Mouse (Mus musculus) skeletal muscle tissue, adult 2 months (tissue): ENCODE data around the gene Tmf1.

Source experiments
- DNase-seq: peaks from one replicate; pipeline ENCODE4 v3.0.0-alpha.2; 2012; ENCODE audit warnings: low read depth, low spot score

Gene Tmf1

GRCm38 (mm10) chr6:97178491-97179366, at the start of gene Tmf1:
TSS of gene Tmf1 (minus strand) at chr6:97179122.
- peak; percentile 94 for DNase-seq

- DNase-seq = no peak
These were observed 48.3 kb upstream of the Tmf1 start for GRCm38 (mm10) chr6:97227067-97227847.

GRCm38 (mm10) chr6:97226083-97226491, 47.2 kb upstream of the Tmf1 start:
- no peak for DNase-seq

- DNase-seq = no peak
These were observed 45.6 kb upstream of the Tmf1 start for GRCm38 (mm10) chr6:97224505-97224904.

GRCm38 (mm10) chr6:97223566-97223965, 44.6 kb upstream of the Tmf1 start:
- DNase-seq = no peak

- no peak for DNase-seq
These were observed 44.1 kb upstream of the Tmf1 start for GRCm38 (mm10) chr6:97222931-97223467.

- DNase-seq = no peak
These were observed 43.4 kb upstream of the Tmf1 start for GRCm38 (mm10) chr6:97222321-97222720.

GRCm38 (mm10) chr6:97221205-97222025, 42.5 kb upstream of the Tmf1 start:
- no peak for DNase-seq

- no peak for DNase-seq
These were observed 41.8 kb upstream of the Tmf1 start for GRCm38 (mm10) chr6:97220672-97221071.

- peak; percentile 60 for DNase-seq
These were observed 37.4 kb upstream of the Tmf1 start for GRCm38 (mm10) chr6:97216154-97216821.

GRCm38 (mm10) chr6:97211981-97212380, 33.1 kb upstream of the Tmf1 start:
- DNase-seq = peak; percentile 87

- no peak for DNase-seq
These were observed 32.2 kb upstream of the Tmf1 start for GRCm38 (mm10) chr6:97210962-97211601.

- DNase-seq = peak; percentile 93
These were observed 31.5 kb upstream of the Tmf1 start, which contains the start of gene Arl6ip5 for GRCm38 (mm10) chr6:97210191-97210961. TSS of gene Arl6ip5 (plus strand) at chr6:97210689.

GRCm38 (mm10) chr6:97209751-97210150, 30.8 kb upstream of the Tmf1 start:
- no peak for DNase-seq

GRCm38 (mm10) chr6:97209201-97209600, 30.3 kb upstream of the Tmf1 start:
- DNase-seq = no peak

GRCm38 (mm10) chr6:97208406-97208805, 29.5 kb upstream of the Tmf1 start:
- no peak for DNase-seq

GRCm38 (mm10) chr6:97207085-97207484, 28.2 kb upstream of the Tmf1 start:
- no peak for DNase-seq

GRCm38 (mm10) chr6:97205439-97205885, 26.5 kb upstream of the Tmf1 start, which contains the start of gene Uba3:
TSS of gene Uba3 (minus strand) at chr6:97205647.
- peak; percentile 97 for DNase-seq

- DNase-seq = no peak
These were observed 26.0 kb upstream of the Tmf1 start for GRCm38 (mm10) chr6:97204952-97205351.
